Mouse (Mus musculus) liver, embryonic 14.5 days (tissue): ENCODE results near the gene Ugt2b36.

Experiments used
- CTCF ChIP-seq: IDR thresholded peaks from 2 replicates; pipeline ENCODE4 v1.5.1; 2016; ENCODE audit warnings: antibody characterized with exemption, low read depth, control low read depth
- EP300 ChIP-seq: IDR thresholded peaks from 2 replicates; pipeline ENCODE4 v1.6.1; 2016; ENCODE audit warnings: antibody characterized with exemption, low read depth

GRCm38 (mm10) chr5:87092346-87093027 is at the start of gene Ugt2b36:
- no peak for TF ChIP-seq CTCF
- TF ChIP-seq EP300: no peak
